9 mouse cellular contexts compared by ENCODE assay signal in genomic region chr6:94697423-94697822, GRCm38 (mm10). TPM values are rescaled to one million over a fixed set of nuclear protein-coding genes. Genes with fewer than 3 reads are reported as not detected.
A peak's percentile ranks its signal among the peaks of the same experiment; 100 is the strongest.
DNase-seq lines count a peak whose midpoint lies in the region; ATAC-seq and TF ChIP-seq lines count a peak whose summit lies in the region.
"Had no signal": no experiment of that assay in that cellular context is flagged by ENCODE, and none has a peak within 500 bp of the region (broad histone marks: within the 10 kb centered on the region; RNA-seq: fewer than 3 reads in every experiment).

No protein-coding gene starts in this region.

- no peak overlapping the region for H3K27ac ChIP-seq in lung, embryonic 14.5 days (ENCODE audit: low read depth)
- H3K27ac ChIP-seq in limb, embryonic 12.5 days, result no peak overlapping the region
- peak overlapping the region; percentile 49; the same call in 1 of the 2 replicates for H3K27ac ChIP-seq in stomach, embryonic 15.5 days

- H3K27me3 ChIP-seq in lung, embryonic 14.5 days (ENCODE audit: insufficient read depth, low read length), result peaks cover 4% of the 10 kb centered on the region; the same call in 1 of the 2 replicates
- H3K27me3 ChIP-seq in limb, embryonic 12.5 days, result peaks cover 9% of the 10 kb centered on the region; the same call in 1 of the 2 replicates
- no peaks in the 10 kb centered on the region for H3K27me3 ChIP-seq in stomach, embryonic 15.5 days (replicated peaks)

- no peak overlapping the region for H3K9ac ChIP-seq in lung, embryonic 14.5 days
- no peak overlapping the region for H3K9ac ChIP-seq in limb, embryonic 12.5 days (replicated peaks)
- H3K9ac ChIP-seq in stomach, embryonic 15.5 days, result peak overlapping the region; percentile 11; the same call in 1 of the 2 replicates

- peak overlapping the region; percentile 93 for H3K4me2 ChIP-seq in lung, embryonic 14.5 days
- peak overlapping the region; percentile 82 for H3K4me2 ChIP-seq in limb, embryonic 12.5 days
- H3K4me2 ChIP-seq in stomach, embryonic 15.5 days, result peak overlapping the region; percentile 83

- no peak for ATAC-seq in lung, embryonic 14.5 days (ENCODE audit: insufficient read depth)
- ATAC-seq in limb, embryonic 12.5 days (ENCODE audit: insufficient number of reproducible peaks, insufficient read depth, low FRiP score, low TSS enrichment, low read depth), result no peak
- no peak for ATAC-seq in stomach, embryonic 15.5 days (ENCODE audit: insufficient read depth, low FRiP score, low read depth)

- H3K9me3 ChIP-seq in lung, embryonic 14.5 days (ENCODE audit: low read depth, low read length), result no peaks in the 10 kb centered on the region
- no peaks in the 10 kb centered on the region for H3K9me3 ChIP-seq in limb, embryonic 12.5 days
- H3K9me3 ChIP-seq in stomach, embryonic 15.5 days, result no peaks in the 10 kb centered on the region

- 63% methylated on average over 1 of the region's 1 CpGs for WGBS in lung, embryonic 14.5 days
- 68% methylated on average over 1 of the region's 1 CpGs for WGBS in limb, embryonic 12.5 days
- 45% methylated on average over 1 of the region's 1 CpGs for WGBS in stomach, embryonic 15.5 days

- peak; percentile 6 for DNase-seq in cerebellum, adult 8-10 months
- no peak for DNase-seq in cerebellum, adult 11 months
- no peak for DNase-seq in lung, embryonic 14.5 days
- no peak for DNase-seq in lung, postnatal 4 days
- DNase-seq in frontal cortex, adult 2 months (ENCODE audit: extremely low spot score in 1 of 2, low spot score in 1 of 2), result no peak
- DNase-seq in spleen, adult 18-20 months, result no peak
- DNase-seq: lung, adult 2 months had no signal

- no peak for TF ChIP-seq CTCF in lung, embryonic 14.5 days (IDR thresholded peaks at IDR 0.05; ENCODE audit: low read depth)

- no peaks in the 10 kb centered on the region for H3K36me3 ChIP-seq in lung, embryonic 14.5 days (ENCODE audit: insufficient read depth)
- H3K36me3 ChIP-seq in limb, embryonic 12.5 days, result no peaks in the 10 kb centered on the region
- no peaks in the 10 kb centered on the region for H3K36me3 ChIP-seq in stomach, embryonic 15.5 days

- H3K4me3 ChIP-seq in lung, embryonic 14.5 days (ENCODE audit: low read depth, low read length), result peak overlapping the region; percentile 78
- H3K4me3 ChIP-seq in limb, embryonic 12.5 days (replicated peaks), result peak overlapping the region; percentile 97
- peak overlapping the region; percentile 97 for H3K4me3 ChIP-seq in stomach, embryonic 15.5 days (replicated peaks)

- peaks cover 15% of the 10 kb centered on the region for H3K4me1 ChIP-seq in lung, embryonic 14.5 days (ENCODE audit: insufficient read depth)
- peaks cover 70% of the 10 kb centered on the region for H3K4me1 ChIP-seq in limb, embryonic 12.5 days (replicated peaks)
- H3K4me1 ChIP-seq in stomach, embryonic 15.5 days, result peaks cover 40% of the 10 kb centered on the region

RNA-seq across cellular contexts. Expression of gene Lrig1, which starts 2.5 kb away (rescaled TPM):
- polyA plus RNA-seq in lung, embryonic 14.5 days (2014; fragmentation: Nextera tagmentation; extraction: Ambion mirVana), result 11.5 and 13.5 TPM in 2 replicates
- 20.5 and 25.0 TPM in 2 replicates for polyA plus RNA-seq in limb, embryonic 12.5 days (2016; fragmentation: Nextera tagmentation; extraction: Ambion mirVana)
- polyA plus RNA-seq in stomach, embryonic 15.5 days (2015; fragmentation: Nextera tagmentation; extraction: Ambion mirVana), result 25.7 TPM in 2 replicates
- 28.1 and 33.3 TPM in 2 replicates for polyA plus RNA-seq in frontal cortex, adult 2 months (2012; rRNA removed)
